Mouse (Mus musculus): ENCODE measurements around the gene Cdc25a.

DNA sequence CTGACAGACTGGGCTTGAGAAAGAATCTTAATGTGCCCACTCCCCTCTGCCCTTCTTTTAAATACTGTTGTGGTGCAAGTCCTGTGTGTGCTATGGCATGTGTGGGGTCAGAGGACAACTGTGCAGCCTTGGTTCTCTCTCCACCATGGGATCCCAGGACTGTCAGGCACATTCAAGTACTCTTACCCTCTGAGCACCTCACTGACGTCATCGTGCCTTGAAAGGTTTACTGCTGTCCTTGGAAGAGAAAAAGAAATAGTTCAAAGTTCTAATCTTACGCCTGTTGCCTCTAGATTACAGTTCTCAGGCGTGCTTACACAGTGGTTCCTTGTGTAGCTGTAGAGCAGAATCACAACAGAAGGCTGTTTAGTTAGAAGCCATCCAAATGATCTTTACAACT, 10.9 kb downstream of the Cdc25a start:
- TF ChIP-seq POLR2A (IDR thresholded peaks at IDR 0.05; ENCODE audit: insufficient read length, low read depth), result no peak
- TF ChIP-seq POLR2AphosphoS2 (IDR thresholded peaks at IDR 0.05; ENCODE audit: insufficient read length, low read depth), result no peak
- no peak for TF ChIP-seq TCF12 (IDR thresholded peaks at IDR 0.05; ENCODE audit: insufficient read depth, poor library complexity, severe bottlenecking)
- no peak for TF ChIP-seq TCF3 (IDR thresholded peaks at IDR 0.05; ENCODE audit: insufficient read length, low read depth)
- no peak for TF ChIP-seq USF1 (IDR thresholded peaks at IDR 0.05; ENCODE audit: low read depth)
- no peak for TF ChIP-seq CEBPB (IDR thresholded peaks at IDR 0.05; ENCODE audit: insufficient read depth, poor library complexity, severe bottlenecking)
- no peak for TF ChIP-seq MYOD1 (IDR thresholded peaks at IDR 0.05; ENCODE audit: control insufficient read depth in 1 of 3, insufficient read length in 2 of 3, low read depth in 2 of 3)
- no peak for TF ChIP-seq MAX (IDR thresholded peaks at IDR 0.05; ENCODE audit: low read depth)
